Mouse (Mus musculus) CH12.LX (cell line): Measurements from ENCODE around the gene Ccnl1. TPM values are rescaled to one million over a fixed set of nuclear protein-coding genes. Genes with fewer than 3 reads are reported as not detected.
A peak's percentile ranks its signal among the peaks of the same experiment; 100 is the strongest.

Experiments
- DNase-seq: peaks from one replicate; pipeline ENCODE4 v3.0.0-alpha.2; 2013; ENCODE audit errors: extremely low read depth
- H3K27ac ChIP-seq: 2 replicates; pipeline ENCODE4 v1.5.1; 2012; ENCODE audit warnings: low read depth, mild to moderate bottlenecking, control low read depth, moderate library complexity; ENCODE audit not compliant: insufficient read depth
- H3K27me3 ChIP-seq: replicated peaks from 2 replicates; pipeline ENCODE3; 2012; ENCODE audit warnings: inconsistent platforms
- H3K36me3 ChIP-seq, 2 experiments: replicated peaks in 1 of 2; 2 replicates each; pipeline versions ENCODE3 to v1.6.1; 2012; ENCODE audit warnings: inconsistent platforms in 1 of 2, low read length in 1 of 2, mild to moderate bottlenecking in 1 of 2, mixed read lengths in 1 of 2, moderate library complexity in 1 of 2; ENCODE audit not compliant: control insufficient read depth in 1 of 2, insufficient read depth in 1 of 2
- H3K4me1 ChIP-seq, 2 experiments: 2 replicates each; pipeline ENCODE4 v1.6.1; 2012; ENCODE audit warnings: inconsistent platforms in 1 of 2, moderate library complexity in 1 of 2; ENCODE audit not compliant: insufficient read depth in 2 of 2, control insufficient read depth in 1 of 2
- H3K4me2 ChIP-seq: 2 replicates; pipeline ENCODE4 v1.6.1; 2012; ENCODE audit warnings: low read depth, mild to moderate bottlenecking, control low read depth; ENCODE audit not compliant: poor library complexity, insufficient read depth, severe bottlenecking
- H3K4me3 ChIP-seq, 3 experiments: fragments of 150-350 bp in 1 of 3; sonication (generic) in 1 of 3; replicated peaks in 1 of 3; 2 replicates each; pipeline versions ENCODE3 to v1.5.1; 2011 to 2012; ENCODE audit warnings: low read depth in 2 of 3, low read length in 2 of 3, mild to moderate bottlenecking in 2 of 3, moderate library complexity in 2 of 3, control low read depth in 1 of 3, improper control_type of control experiment in 1 of 3, inconsistent platforms in 1 of 3, mixed read lengths in 1 of 3; ENCODE audit not compliant: poor library complexity in 1 of 3
- H3K79me2 ChIP-seq: replicated peaks from 2 replicates; pipeline ENCODE4 v1.6.1; 2012; ENCODE audit warnings: mild to moderate bottlenecking, moderate library complexity; ENCODE audit not compliant: control insufficient read depth, poor library complexity, insufficient read depth, severe bottlenecking; ENCODE audit errors: extremely low read depth
- H3K9ac ChIP-seq: 2 replicates; pipeline ENCODE4 v1.6.1; 2012; ENCODE audit warnings: low read depth, mild to moderate bottlenecking, control low read depth, moderate library complexity; ENCODE audit not compliant: insufficient read depth
- H3K9me3 ChIP-seq: replicated peaks from 2 replicates; pipeline ENCODE3; 2012; ENCODE audit warnings: low read length, inconsistent platforms, mixed read lengths
- BHLHE40 ChIP-seq: IDR thresholded peaks from 2 replicates; pipeline ENCODE4 v1.6.1; 2011; ENCODE audit warnings: mild to moderate bottlenecking, low read depth, low read length, improper control_type of control experiment
- CHD1 ChIP-seq: IDR thresholded peaks from 2 replicates; pipeline ENCODE4 v1.6.1; 2012; ENCODE audit warnings: low read depth, low read length, improper control_type of control experiment, inconsistent platforms
- CTCF ChIP-seq, 2 experiments: IDR thresholded peaks in 1 of 2; conservative IDR thresholded peaks in 1 of 2; 2 replicates each; pipeline ENCODE4 v1.5.1; 2011 to 2012; ENCODE audit warnings: low read depth in 2 of 2, low read length in 2 of 2, improper control_type of control experiment in 1 of 2, inconsistent platforms in 1 of 2, mild to moderate bottlenecking in 1 of 2, moderate library complexity in 1 of 2
- E2F4 ChIP-seq: IDR thresholded peaks from 2 replicates; pipeline ENCODE4 v1.6.1; 2011; ENCODE audit warnings: low read depth, low read length, improper control_type of control experiment; ENCODE audit not compliant: insufficient replicate concordance
- ELF1 ChIP-seq: IDR thresholded peaks from 2 replicates; pipeline ENCODE4 v1.6.1; 2014; ENCODE audit warnings: low read depth, mild to moderate bottlenecking, inconsistent platforms, low read length, improper control_type of control experiment
- EP300 ChIP-seq: IDR thresholded peaks from 2 replicates; pipeline ENCODE4 v1.6.1; 2011; ENCODE audit warnings: low read length, improper control_type of control experiment
- ETS1 ChIP-seq: conservative IDR thresholded peaks from 2 replicates; pipeline ENCODE4 v1.6.1; 2012; ENCODE audit warnings: low read depth, mild to moderate bottlenecking, inconsistent platforms, low read length, improper control_type of control experiment, moderate library complexity
- GABPA ChIP-seq: IDR thresholded peaks from 2 replicates; pipeline ENCODE4 v1.6.1; 2012; ENCODE audit warnings: low read depth, low read length, improper control_type of control experiment, inconsistent platforms; ENCODE audit not compliant: insufficient replicate concordance
- MAFK ChIP-seq: IDR thresholded peaks from 2 replicates; pipeline ENCODE4 v1.6.1; 2011; ENCODE audit warnings: low read length, improper control_type of control experiment; ENCODE audit not compliant: insufficient replicate concordance
- MAX ChIP-seq: IDR thresholded peaks from 2 replicates; pipeline ENCODE4 v1.6.1; 2011; ENCODE audit warnings: low read length, improper control_type of control experiment
- MAZ ChIP-seq: IDR thresholded peaks from 2 replicates; pipeline ENCODE4 v1.6.1; 2012; ENCODE audit warnings: low read depth, mild to moderate bottlenecking, inconsistent platforms, low read length, improper control_type of control experiment, moderate library complexity
- MEF2A ChIP-seq: IDR thresholded peaks from 2 replicates; pipeline ENCODE4 v1.6.1; 2014; ENCODE audit warnings: low read depth, mild to moderate bottlenecking, inconsistent platforms, low read length, improper control_type of control experiment, borderline replicate concordance
- MXI1 ChIP-seq: IDR thresholded peaks from 2 replicates; pipeline ENCODE4 v1.6.1; 2011; ENCODE audit warnings: mild to moderate bottlenecking, low read depth, low read length, improper control_type of control experiment
- MYC ChIP-seq: IDR thresholded peaks from 2 replicates; pipeline ENCODE4 v1.6.1; 2011; ENCODE audit warnings: low read depth, mild to moderate bottlenecking, improper control_type of control experiment, low read length
- NRF1 ChIP-seq: IDR thresholded peaks from 2 replicates; pipeline ENCODE4 v1.6.1; 2014; ENCODE audit warnings: low read depth, mild to moderate bottlenecking, inconsistent platforms, low read length, improper control_type of control experiment, moderate library complexity
- POLR2A ChIP-seq: IDR thresholded peaks from 2 replicates; pipeline ENCODE4 v1.6.1; 2011; ENCODE audit warnings: low read depth, mild to moderate bottlenecking, improper control_type of control experiment, low read length
- POLR2AphosphoS2 ChIP-seq: IDR thresholded peaks from 2 replicates; pipeline ENCODE4 v1.6.1; 2011; ENCODE audit warnings: low read depth, low read length, improper control_type of control experiment
- RCOR1 ChIP-seq: conservative IDR thresholded peaks from 2 replicates; pipeline ENCODE4 v1.6.1; 2012; ENCODE audit warnings: low read depth, mild to moderate bottlenecking, inconsistent platforms, low read length, improper control_type of control experiment
- SIN3A ChIP-seq: IDR thresholded peaks from 2 replicates; pipeline ENCODE4 v1.6.1; 2012; ENCODE audit warnings: low read length, improper control_type of control experiment, inconsistent platforms
- SMC3 ChIP-seq: IDR thresholded peaks from 2 replicates; pipeline ENCODE4 v1.6.1; 2011; ENCODE audit warnings: low read depth, low read length, improper control_type of control experiment
- TCF12 ChIP-seq: IDR thresholded peaks from 2 replicates; pipeline ENCODE4 v1.6.1; 2014; ENCODE audit warnings: low read depth, mild to moderate bottlenecking, inconsistent platforms, low read length, improper control_type of control experiment
- UBTF ChIP-seq: IDR thresholded peaks from 2 replicates; pipeline ENCODE4 v1.6.1; 2012; ENCODE audit warnings: low read depth, mild to moderate bottlenecking, inconsistent platforms, low read length, improper control_type of control experiment, moderate library complexity
- USF1 ChIP-seq: IDR thresholded peaks from 2 replicates; pipeline ENCODE4 v1.6.1; 2014; ENCODE audit warnings: low read depth, mild to moderate bottlenecking, inconsistent platforms, low read length, improper control_type of control experiment
- USF2 ChIP-seq: conservative IDR thresholded peaks from 2 replicates; pipeline ENCODE4 v1.6.1; 2011; ENCODE audit warnings: low read depth, low read length, improper control_type of control experiment
- ZC3H11A ChIP-seq: IDR thresholded peaks from 2 replicates; pipeline ENCODE4 v1.6.1; 2012; ENCODE audit warnings: low read depth, mild to moderate bottlenecking, inconsistent platforms, low read length, improper control_type of control experiment
- ZKSCAN1 ChIP-seq: IDR thresholded peaks from 2 replicates; pipeline ENCODE4 v1.6.1; 2012; ENCODE audit warnings: low read depth, inconsistent platforms, low read length, improper control_type of control experiment, borderline replicate concordance
- ZMIZ1 ChIP-seq: IDR thresholded peaks from 2 replicates; pipeline ENCODE4 v1.6.1; 2012; ENCODE audit warnings: low read depth, mild to moderate bottlenecking, inconsistent platforms, low read length, improper control_type of control experiment
- dilution Hi-C: fragments of 300-500 bp; cut with MboI; formaldehyde crosslinking; loops from 2 replicates; pipeline ENCODE4 v1.14.3; 2020; ENCODE audit warnings: low sequenced_read_pairs; ENCODE audit not compliant: extremely low pct_unique_long_range_greater_than_20kb, extremely low pct_ligation_motif_present
- in situ Hi-C: fragments of 300-500 bp; cut with MboI; formaldehyde crosslinking; loops from 3 replicates; pipeline ENCODE4 v1.14.3; 2019; ENCODE audit warnings: low sequenced_read_pairs, low pct_ligation_motif_present, low pct_unique_long_range_greater_than_20kb, mixed read lengths
- polyA plus RNA-seq: library from polyadenylated mRNA; unstranded; fragments of >175 nt; gene quantifications from 2 replicates; pipeline ENCODE4 v1.2.1, GENCODE M21; 2012; ENCODE audit warnings: low read depth; ENCODE audit not compliant: insufficient read length
- total RNA-seq, 2 experiments: library from RNA; depleted of rRNA; stranded (reverse); fragments of 300-350 nt in 1 of 2; fragments of >200 nt in 1 of 2; gene quantifications; 2 replicates each; pipeline ENCODE4 v1.2.3; 2012 to 2014

The Ccnl1 gene
- total and polyA plus RNA-seq, 3 experiments, result 25.1 to 66.2 (median 58.8) TPM

GRCm38 (mm10) chr3:65960291-65960945 lies 2.4 kb upstream of the Ccnl1 start:
- in situ Hi-C loops, result no loop called here
- Histone ChIP-seq H3K36me3 (peaks cover 10 to 15% of the 10 kb centered on the region in 2 experiments), H3K27ac (no peak overlapping the region), H3K9ac (no peak overlapping the region), H3K27me3 (no peaks in the 10 kb centered on the region), H3K4me2 (no peak overlapping the region), H3K79me2 (peaks cover 21% of the 10 kb centered on the region), H3K4me3 (no peak overlapping the region), H3K9me3 (no peaks in the 10 kb centered on the region)
- DNase-seq, result no peak
- dilution Hi-C loops, result no loop called here
- TF ChIP-seq USF2 (no peak), USF1 (no peak), ZMIZ1 (no peak), POLR2A (no peak), UBTF (no peak), ELF1 (no peak), MYC (no peak), TCF12 (no peak), POLR2AphosphoS2 (no peak), SIN3A (no peak), RCOR1 (no peak), MAX (no peak), MAFK (no peak)
- TF ChIP-seq, all 38 proteins: peak for 0
- H3K4me1 ChIP-seq, result peaks cover 5 to 18% of the 10 kb centered on the region in 2 experiments; a peak in 3 of 4 replicates

GRCm38 (mm10) chr3:65959416-65960001 lies 1.5 kb upstream of the Ccnl1 start:
- Histone ChIP-seq H3K79me2 (peaks cover 25% of the 10 kb centered on the region), H3K4me2 (0 out of 2 replicates have a peak overlapping the region, but pooled peaks have one; percentile 69), H3K36me3 (peaks cover 13 to 22% of the 10 kb centered on the region in 2 experiments), H3K4me1 (peaks cover 5 to 24% of the 10 kb centered on the region in 2 experiments; a peak in 3 of 4 replicates), H3K9ac (peak overlapping the region; percentile 100; the same call in 1 of the 2 replicates), H3K4me3 (no peak overlapping the region), H3K27ac (no peak overlapping the region), H3K27me3 (no peaks in the 10 kb centered on the region), H3K9me3 (no peaks in the 10 kb centered on the region)
- dilution Hi-C loops (no loop called here), in situ Hi-C loops (no loop called here)
- no peak for DNase-seq
- TF ChIP-seq USF1 (no peak), MXI1 (no peak), TCF12 (no peak), EP300 (no peak), ZC3H11A (no peak), MAZ (no peak), BHLHE40 (no peak), E2F4 (no peak), ZKSCAN1 (no peak), MAFK (no peak), MEF2A (no peak), CTCF (conservative IDR thresholded peaks at IDR 0.05 in 1 of 2, IDR thresholded peaks at IDR 0.05 in 1 of 2; ENCODE audit: low read depth in 2 of 2, low read length in 2 of 2) (no peak), MAX (no peak), NRF1 (no peak), ETS1 (no peak), GABPA (no peak), SMC3 (no peak), CHD1 (no peak)
